Mouse (Mus musculus) thymus, adult 2 months (tissue): ENCODE measurements around the gene Plxna4. TPM values are rescaled to one million over a fixed set of nuclear protein-coding genes. Genes with fewer than 3 reads are reported as not detected.

Experiments used
- DNase-seq: peaks from one replicate; pipeline ENCODE4 v3.0.0; 2021
- H3K27ac ChIP-seq: fragments of 200-500 bp; 2 replicates; pipeline ENCODE4 v1.5.1; 2012; ENCODE audit warnings: low read length, control low read depth; ENCODE audit not compliant: control insufficient read depth, insufficient read depth
- H3K27me3 ChIP-seq: fragments of 200-500 bp; 2 replicates; pipeline ENCODE4 v1.6.1; 2012; ENCODE audit warnings: mild to moderate bottlenecking, low read length, moderate library complexity, mixed read lengths; ENCODE audit not compliant: control insufficient read depth, insufficient read depth
- H3K36me3 ChIP-seq: fragments of 200-500 bp; 2 replicates; pipeline ENCODE4 v1.6.1; 2012; ENCODE audit warnings: mild to moderate bottlenecking, low read length, moderate library complexity; ENCODE audit not compliant: control insufficient read depth, insufficient read depth
- H3K4me1 ChIP-seq: fragments of 200-500 bp; replicated peaks from 2 replicates; pipeline ENCODE4 v1.6.1; 2012; ENCODE audit warnings: low read length; ENCODE audit not compliant: control insufficient read depth, insufficient read depth
- H3K4me3 ChIP-seq: fragments of 200-500 bp; 2 replicates; pipeline ENCODE4 v1.5.1; 2012; ENCODE audit warnings: mild to moderate bottlenecking, low read length, control low read depth, moderate library complexity; ENCODE audit not compliant: control insufficient read depth, insufficient read depth
- CTCF ChIP-seq: fragments of 200-500 bp; IDR thresholded peaks from 2 replicates; pipeline ENCODE4 v1.5.1; 2012; ENCODE audit warnings: mild to moderate bottlenecking, control low read depth, low read length, moderate library complexity, borderline replicate concordance; ENCODE audit not compliant: control insufficient read depth, poor library complexity, insufficient read depth; ENCODE audit errors: extremely low read depth
- POLR2A ChIP-seq: fragments of 200-500 bp; IDR thresholded peaks from 2 replicates; pipeline ENCODE4 v1.6.1; 2012; ENCODE audit warnings: mild to moderate bottlenecking, low read length, control low read depth, moderate library complexity; ENCODE audit not compliant: control insufficient read depth, poor library complexity, insufficient read depth; ENCODE audit errors: extremely low read depth
- WGBS: fragments of 180-500 bp; shearing (Covaris S2); methylation state at CpG from one replicate; pipeline ENCODE4 v1.1.7; 2018; 5-methylcytosine and 5-hydroxymethylcytosine counted together
- polyA plus RNA-seq: library from polyadenylated mRNA; depleted of rRNA; stranded (reverse); fragments of >200 nt; gene quantifications from 2 replicates; pipeline ENCODE4 v1.2.3, GENCODE M21; 2012

Gene Plxna4
- polyA plus RNA-seq, 1 experiment = 0.66 TPM

GRCm38 (mm10) chr6:32386915-32387314 is 201.1 kb downstream of the Plxna4 start:
- no peak overlapping the region for H3K4me3 ChIP-seq
- no peak for DNase-seq
- TF ChIP-seq POLR2A (no peak), CTCF (no peak)
- no peaks in the 10 kb centered on the region for H3K4me1 ChIP-seq
- H3K27me3 ChIP-seq = no peaks in the 10 kb centered on the region
- no peak overlapping the region; the same call in 1 of the 2 replicates for H3K27ac ChIP-seq
- WGBS = 86% methylated on average over 2 of the region's 2 CpGs
- no peaks in the 10 kb centered on the region for H3K36me3 ChIP-seq

GRCm38 (mm10) chr6:32384937-32385336 is 203.1 kb downstream of the Plxna4 start:
- 93% methylated on average over 8 of the region's 8 CpGs for WGBS
- H3K4me3 ChIP-seq = no peak overlapping the region
- TF ChIP-seq CTCF (no peak), POLR2A (no peak)
- H3K36me3 ChIP-seq = no peaks in the 10 kb centered on the region
- H3K27me3 ChIP-seq = no peaks in the 10 kb centered on the region
- no peak for DNase-seq
- no peak overlapping the region for H3K27ac ChIP-seq
- H3K4me1 ChIP-seq = no peaks in the 10 kb centered on the region

- Histone ChIP-seq H3K27ac (no peak overlapping the region), H3K4me3 (no peak overlapping the region), H3K27me3 (no peaks in the 10 kb centered on the region), H3K4me1 (no peaks in the 10 kb centered on the region), H3K36me3 (no peaks in the 10 kb centered on the region)
- no peak for DNase-seq
- 93% methylated on average over 8 of the region's 8 CpGs for WGBS
- no peak for TF ChIP-seq CTCF
- no peak for TF ChIP-seq POLR2A
Measured at GRCm38 (mm10) chr6:32384423-32384822, 203.6 kb downstream of the Plxna4 start.

GRCm38 (mm10) chr6:32381516-32381915 is 206.5 kb downstream of the Plxna4 start:
- no peak overlapping the region for H3K4me3 ChIP-seq
- 86% methylated on average over 10 of the region's 10 CpGs for WGBS
- no peak for DNase-seq
- H3K4me1 ChIP-seq = no peaks in the 10 kb centered on the region
- TF ChIP-seq POLR2A (no peak), CTCF (no peak)
- no peaks in the 10 kb centered on the region for H3K36me3 ChIP-seq
- no peaks in the 10 kb centered on the region for H3K27me3 ChIP-seq
- no peak overlapping the region for H3K27ac ChIP-seq

- H3K4me1 ChIP-seq = no peaks in the 10 kb centered on the region
- WGBS = 86% methylated on average over 8 of the region's 8 CpGs
- no peaks in the 10 kb centered on the region for H3K27me3 ChIP-seq
- H3K36me3 ChIP-seq = no peaks in the 10 kb centered on the region
- no peak overlapping the region for H3K27ac ChIP-seq
- TF ChIP-seq CTCF (no peak), POLR2A (no peak)
- no peak overlapping the region for H3K4me3 ChIP-seq
- DNase-seq = no peak
Measured at GRCm38 (mm10) chr6:32377181-32377580, 210.8 kb downstream of the Plxna4 start.

GRCm38 (mm10) chr6:32373931-32374361 is 214.0 kb downstream of the Plxna4 start:
- no peaks in the 10 kb centered on the region for H3K27me3 ChIP-seq
- WGBS = 97% methylated on average over 8 of the region's 8 CpGs
- H3K4me3 ChIP-seq = no peak overlapping the region
- DNase-seq = no peak
- no peaks in the 10 kb centered on the region for H3K4me1 ChIP-seq
- TF ChIP-seq POLR2A (no peak), CTCF (no peak)
- H3K36me3 ChIP-seq = no peaks in the 10 kb centered on the region
- no peak overlapping the region for H3K27ac ChIP-seq

GRCm38 (mm10) chr6:32369092-32369491 is 218.9 kb downstream of the Plxna4 start:
- H3K27me3 ChIP-seq = no peaks in the 10 kb centered on the region
- 94% methylated on average over 3 of the region's 3 CpGs for WGBS
- no peak overlapping the region for H3K27ac ChIP-seq
- no peak for DNase-seq
- no peak overlapping the region for H3K4me3 ChIP-seq
- TF ChIP-seq POLR2A = no peak
- TF ChIP-seq CTCF = no peak
- H3K4me1 ChIP-seq = no peaks in the 10 kb centered on the region
- H3K36me3 ChIP-seq = no peaks in the 10 kb centered on the region
